Mouse (Mus musculus): ENCODE results near the gene Hnrnph3. TPM values are rescaled to one million over a fixed set of nuclear protein-coding genes. Genes with fewer than 3 reads are reported as not detected.

Gene Hnrnph3
- polyA plus RNA-seq, 1 experiment from 2014 or later = 55.8 TPM

DNA sequence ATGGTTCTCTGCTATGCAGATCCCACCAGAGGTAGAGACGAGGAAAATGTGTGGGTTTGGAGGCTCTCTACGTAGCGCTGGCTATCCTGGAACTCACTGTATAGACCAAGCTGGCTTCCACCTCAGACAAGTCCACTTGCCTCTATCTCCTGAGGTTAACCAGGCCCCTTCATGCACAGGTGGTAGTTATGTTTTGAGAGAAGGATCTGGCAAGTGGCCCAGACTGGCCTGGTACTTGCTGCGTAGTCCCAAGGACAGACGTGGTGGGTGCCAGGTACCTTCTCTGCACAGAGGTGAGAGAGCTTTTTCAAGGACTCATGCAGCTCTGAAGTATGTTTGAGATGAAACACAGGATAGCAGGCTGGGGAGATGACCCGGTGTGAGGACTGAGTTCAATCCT is 39.5 kb downstream of the Hnrnph3 start:
- no peak overlapping the region for H3K4me2 ChIP-seq (ENCODE audit: low read length)
- ATAC-seq (replicated peaks; ENCODE audit: low FRiP score, low TSS enrichment, low read depth) (no peak), DNase-seq (ENCODE audit: low spot score) (no peak)
- no peak overlapping the region for H3K27ac ChIP-seq (ENCODE audit: low read depth)
- no peaks in the 10 kb centered on the region for H3K9me3 ChIP-seq (ENCODE audit: control insufficient read depth, low read length)
- H3K36me3 ChIP-seq (ENCODE audit: control insufficient read depth, insufficient read depth, low read length) = peaks cover 31% of the 10 kb centered on the region; the same call in 1 of the 2 replicates
- H3K9ac ChIP-seq (ENCODE audit: low read length) = no peak overlapping the region
- WGBS = 86% methylated on average over 6 of the region's 6 CpGs
- no peaks in the 10 kb centered on the region for H3K27me3 ChIP-seq (replicated peaks; ENCODE audit: control insufficient read depth, insufficient read depth, low read length)
- H3K4me1 ChIP-seq (replicated peaks; ENCODE audit: control insufficient read depth, insufficient read depth, low read length) = 0 out of 2 replicates have a peak, but pooled peaks cover 5% of the 10 kb centered on the region
- H3K4me3 ChIP-seq (ENCODE audit: low read depth, low read length) = no peak overlapping the region

DNA sequence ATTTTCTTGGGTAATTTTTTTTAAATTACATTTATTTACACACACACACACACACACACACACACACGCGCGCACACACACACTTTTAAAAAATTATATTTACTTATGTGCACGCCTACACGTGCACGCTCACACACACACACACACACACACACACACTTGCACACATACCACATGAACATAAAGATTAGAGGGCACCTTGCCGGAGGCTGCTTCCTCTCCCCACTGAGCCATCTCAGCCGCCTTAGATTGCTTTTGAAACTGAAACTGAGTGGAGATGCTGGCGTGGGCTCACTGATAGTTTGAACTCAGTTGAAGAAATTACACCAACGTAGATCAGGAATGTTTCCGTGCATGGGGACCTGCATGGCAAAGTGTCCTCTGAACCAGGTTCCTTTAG is 39.9 kb downstream of the Hnrnph3 start:
- ATAC-seq (replicated peaks; ENCODE audit: low FRiP score, low TSS enrichment, low read depth) (no peak), DNase-seq (ENCODE audit: low spot score) (no peak)
- no peak overlapping the region for H3K27ac ChIP-seq (ENCODE audit: low read depth)
- H3K27me3 ChIP-seq (replicated peaks; ENCODE audit: control insufficient read depth, insufficient read depth, low read length) = no peaks in the 10 kb centered on the region
- 0 out of 2 replicates have a peak, but pooled peaks cover 5% of the 10 kb centered on the region for H3K4me1 ChIP-seq (replicated peaks; ENCODE audit: control insufficient read depth, insufficient read depth, low read length)
- peaks cover 26% of the 10 kb centered on the region; the same call in 1 of the 2 replicates for H3K36me3 ChIP-seq (ENCODE audit: control insufficient read depth, insufficient read depth, low read length)
- H3K4me2 ChIP-seq (ENCODE audit: low read length) = no peak overlapping the region
- H3K4me3 ChIP-seq (ENCODE audit: low read depth, low read length) = no peak overlapping the region
- H3K9ac ChIP-seq (ENCODE audit: low read length) = no peak overlapping the region
- WGBS = 93% methylated on average over 11 of the region's 11 CpGs
- H3K9me3 ChIP-seq (ENCODE audit: control insufficient read depth, low read length) = no peaks in the 10 kb centered on the region

GRCm38 (mm10) chr10:62980039-62980954 is 43.7 kb downstream of the Hnrnph3 start, which contains the start of gene Rufy2:
Rufy2 (plus strand) TSS chr10:62980223.
- peak within 1 kb of the TSS; percentile 82 for H3K9ac ChIP-seq (ENCODE audit: low read length)
- H3K36me3 ChIP-seq (ENCODE audit: control insufficient read depth, insufficient read depth, low read length) = peaks cover 16% of the 10 kb centered on the region; the same call in 1 of the 2 replicates
- WGBS = under 1% methylated on average over 70 of the region's 77 CpGs
- ATAC-seq (replicated peaks; ENCODE audit: low FRiP score, low TSS enrichment, low read depth) (peak; percentile 91), DNase-seq (ENCODE audit: low spot score) (peak; percentile 93)
- H3K27ac ChIP-seq (ENCODE audit: low read depth) = peak within 1 kb of the TSS; percentile 47; the same call in 1 of the 2 replicates
- no peaks in the 10 kb centered on the region for H3K27me3 ChIP-seq (replicated peaks; ENCODE audit: control insufficient read depth, insufficient read depth, low read length)
- 0 out of 2 replicates have a peak, but pooled peaks cover 5% of the 10 kb centered on the region for H3K4me1 ChIP-seq (replicated peaks; ENCODE audit: control insufficient read depth, insufficient read depth, low read length)
- peak within 1 kb of the TSS; percentile 61 for H3K4me2 ChIP-seq (ENCODE audit: low read length)
- no peaks in the 10 kb centered on the region for H3K9me3 ChIP-seq (ENCODE audit: control insufficient read depth, low read length)
- peak within 1 kb of the TSS; percentile 66 for H3K4me3 ChIP-seq (ENCODE audit: low read depth, low read length)

GRCm38 (mm10) chr10:62979667-62980038 is 44.4 kb downstream of the Hnrnph3 start:
- Histone ChIP-seq H3K4me3 (ENCODE audit: low read depth, low read length) (peak overlapping the region; percentile 66), H3K9ac (ENCODE audit: low read length) (peak overlapping the region; percentile 82), H3K27ac (ENCODE audit: low read depth) (no peak overlapping the region), H3K4me2 (ENCODE audit: low read length) (peak overlapping the region; percentile 61), H3K9me3 (ENCODE audit: control insufficient read depth, low read length) (no peaks in the 10 kb centered on the region), H3K4me1 (replicated peaks; ENCODE audit: control insufficient read depth, insufficient read depth, low read length) (0 out of 2 replicates have a peak, but pooled peaks cover 5% of the 10 kb centered on the region), H3K36me3 (ENCODE audit: control insufficient read depth, insufficient read depth, low read length) (peaks cover 10% of the 10 kb centered on the region; the same call in 1 of the 2 replicates), H3K27me3 (replicated peaks; ENCODE audit: control insufficient read depth, insufficient read depth, low read length) (no peaks in the 10 kb centered on the region)
- WGBS = 10% methylated on average over 10 of the region's 10 CpGs
- no peak for DNase-seq (ENCODE audit: low spot score)
- 0 out of 2 replicates have a peak, but pooled peaks have one; percentile 1 for ATAC-seq (replicated peaks; ENCODE audit: low FRiP score, low TSS enrichment, low read depth)

GRCm38 (mm10) chr10:62971821-62972220 is 52.2 kb downstream of the Hnrnph3 start:
- H3K4me1 ChIP-seq (replicated peaks; ENCODE audit: control insufficient read depth, insufficient read depth, low read length) = no peaks in the 10 kb centered on the region
- H3K4me2 ChIP-seq (ENCODE audit: low read length) = no peak overlapping the region
- no peak overlapping the region for H3K4me3 ChIP-seq (ENCODE audit: low read depth, low read length)
- WGBS = 75% methylated on average over 16 of the region's 16 CpGs
- ATAC-seq (replicated peaks; ENCODE audit: low FRiP score, low TSS enrichment, low read depth) = 0 out of 2 replicates have a peak, but pooled peaks have one; percentile 19
- H3K9ac ChIP-seq (ENCODE audit: low read length) = no peak overlapping the region
- no peak overlapping the region for H3K27ac ChIP-seq (ENCODE audit: low read depth)
- no peaks in the 10 kb centered on the region for H3K9me3 ChIP-seq (ENCODE audit: control insufficient read depth, low read length)
- DNase-seq (ENCODE audit: low spot score) = no peak
- H3K27me3 ChIP-seq (replicated peaks; ENCODE audit: control insufficient read depth, insufficient read depth, low read length) = no peaks in the 10 kb centered on the region
- H3K36me3 ChIP-seq (ENCODE audit: control insufficient read depth, insufficient read depth, low read length) = peaks cover 22% of the 10 kb centered on the region

GRCm38 (mm10) chr10:62966291-62966690 is 57.7 kb downstream of the Hnrnph3 start:
- Histone ChIP-seq H3K4me2 (ENCODE audit: low read length) (no peak overlapping the region), H3K4me3 (ENCODE audit: low read depth, low read length) (no peak overlapping the region), H3K9me3 (ENCODE audit: control insufficient read depth, low read length) (no peaks in the 10 kb centered on the region), H3K4me1 (replicated peaks; ENCODE audit: control insufficient read depth, insufficient read depth, low read length) (no peaks in the 10 kb centered on the region), H3K9ac (ENCODE audit: low read length) (no peak overlapping the region), H3K27me3 (replicated peaks; ENCODE audit: control insufficient read depth, insufficient read depth, low read length) (no peaks in the 10 kb centered on the region), H3K36me3 (ENCODE audit: control insufficient read depth, insufficient read depth, low read length) (peaks cover 59% of the 10 kb centered on the region), H3K27ac (ENCODE audit: low read depth) (no peak overlapping the region)
- ATAC-seq (replicated peaks; ENCODE audit: low FRiP score, low TSS enrichment, low read depth) (no peak), DNase-seq (ENCODE audit: low spot score) (no peak)
- WGBS = 94% methylated on average over 15 of the region's 15 CpGs

DNA sequence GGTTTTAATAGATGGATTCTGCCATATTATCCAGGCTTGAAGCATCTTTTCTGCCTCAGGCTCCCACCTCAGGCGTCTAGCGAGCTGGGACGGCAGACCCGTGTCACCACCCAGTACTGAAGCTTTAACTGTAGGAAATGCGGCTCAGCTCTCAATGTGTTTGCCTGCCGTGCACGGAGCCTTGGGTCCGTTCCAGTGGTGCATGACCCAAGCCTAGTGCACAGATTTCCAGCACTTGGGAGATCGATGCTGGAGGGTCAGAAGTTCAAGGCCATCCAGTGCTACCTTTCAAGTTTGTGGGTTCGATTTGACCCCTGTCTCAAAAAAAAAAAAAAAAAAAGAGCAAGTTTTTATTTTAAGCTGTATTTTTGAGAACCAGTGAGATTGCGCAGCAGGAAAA is 58.2 kb downstream of the Hnrnph3 start:
- Histone ChIP-seq H3K4me3 (ENCODE audit: low read depth, low read length) (no peak overlapping the region), H3K9ac (ENCODE audit: low read length) (no peak overlapping the region), H3K9me3 (ENCODE audit: control insufficient read depth, low read length) (no peaks in the 10 kb centered on the region), H3K4me1 (replicated peaks; ENCODE audit: control insufficient read depth, insufficient read depth, low read length) (no peaks in the 10 kb centered on the region), H3K36me3 (ENCODE audit: control insufficient read depth, insufficient read depth, low read length) (peaks cover 64% of the 10 kb centered on the region), H3K27me3 (replicated peaks; ENCODE audit: control insufficient read depth, insufficient read depth, low read length) (no peaks in the 10 kb centered on the region), H3K4me2 (ENCODE audit: low read length) (no peak overlapping the region), H3K27ac (ENCODE audit: low read depth) (no peak overlapping the region)
- 97% methylated on average over 11 of the region's 11 CpGs for WGBS
- ATAC-seq (replicated peaks; ENCODE audit: low FRiP score, low TSS enrichment, low read depth) (no peak), DNase-seq (ENCODE audit: low spot score) (no peak)
